Mouse (Mus musculus) intestine, embryonic 16.5 days (tissue): Measurements from ENCODE around the gene Calm5. TPM values are rescaled to one million over a fixed set of nuclear protein-coding genes. Genes with fewer than 3 reads are reported as not detected.

Experiments used
- ATAC-seq: fragments of 200-750 bp; cut with Nextera tagmentation; 2 replicates; pipeline ENCODE4 v1.8.0; 2017; ENCODE audit warnings: moderate TSS enrichment, moderate library complexity
- H3K27ac ChIP-seq: fragments of 300-500 bp; sonication (generic); 2 replicates; pipeline ENCODE4 v1.5.1; 2014; ENCODE audit warnings: mild to moderate bottlenecking, low read length
- H3K27me3 ChIP-seq: fragments of 300-500 bp; sonication (generic); replicated peaks from 2 replicates; pipeline ENCODE4 v1.6.1; 2014; ENCODE audit warnings: low read length, control low read depth, mixed read lengths; ENCODE audit not compliant: control insufficient read depth, insufficient read depth
- H3K36me3 ChIP-seq: fragments of 300-500 bp; sonication (generic); 2 replicates; pipeline ENCODE4 v1.6.1; 2014; ENCODE audit warnings: low read length, control low read depth; ENCODE audit not compliant: control insufficient read depth, insufficient read depth
- H3K4me1 ChIP-seq: fragments of 300-500 bp; sonication (generic); 2 replicates; pipeline ENCODE4 v1.6.1; 2014; ENCODE audit warnings: low read length, control low read depth, mixed read lengths; ENCODE audit not compliant: control insufficient read depth, insufficient read depth
- H3K4me2 ChIP-seq: fragments of 300-500 bp; sonication (generic); 2 replicates; pipeline ENCODE4 v1.6.1; 2014; ENCODE audit warnings: low read depth, low read length, control low read depth
- H3K4me3 ChIP-seq: fragments of 300-500 bp; sonication (generic); 2 replicates; pipeline ENCODE4 v1.5.1; 2014; ENCODE audit warnings: mild to moderate bottlenecking, low read length
- H3K9ac ChIP-seq: fragments of 300-500 bp; sonication (generic); 2 replicates; pipeline ENCODE4 v1.6.1; 2014; ENCODE audit warnings: low read depth, low read length
- H3K9me3 ChIP-seq: fragments of 300-500 bp; sonication (generic); 2 replicates; pipeline ENCODE4 v1.6.1; 2016; ENCODE audit warnings: low read length, control low read depth; ENCODE audit not compliant: control insufficient read depth
- WGBS: fragments of 180-500 bp; shearing (Covaris S2); extraction: QIAGEN DNeasy Blood & Tissue Kit; methylation state at CpG from one replicate; pipeline ENCODE4 v1.1.7; 2014; 5-methylcytosine and 5-hydroxymethylcytosine counted together
- polyA plus RNA-seq: library from polyadenylated mRNA; unstranded; fragments of >200 nt; fragmentation: Nextera tagmentation; extraction: Ambion mirVana; gene quantifications from 2 replicates; pipeline ENCODE4 v1.2.1, GENCODE M21; 2015

Gene Calm5
- polyA plus RNA-seq, 1 experiment from 2014 or later: not detected

GRCm38 (mm10) chr13:3877679-3878220, 23.8 kb downstream of the Calm5 start:
- no peak; the same call in 1 of the 2 replicates for ATAC-seq
- Histone ChIP-seq H3K9ac (no peak overlapping the region), H3K4me3 (no peak overlapping the region), H3K27me3 (no peaks in the 10 kb centered on the region), H3K27ac (no peak overlapping the region), H3K9me3 (no peaks in the 10 kb centered on the region), H3K4me1 (peaks cover 11% of the 10 kb centered on the region), H3K4me2 (no peak overlapping the region), H3K36me3 (peaks cover 5% of the 10 kb centered on the region; the same call in 1 of the 2 replicates)
- WGBS: 48% methylated on average over 4 of the region's 4 CpGs

GRCm38 (mm10) chr13:3886663-3887062, 32.7 kb downstream of the Calm5 start:
- no peaks in the 10 kb centered on the region for H3K9me3 ChIP-seq
- H3K27me3 ChIP-seq: no peaks in the 10 kb centered on the region
- H3K4me3 ChIP-seq: no peak overlapping the region
- no peak overlapping the region for H3K4me2 ChIP-seq
- H3K4me1 ChIP-seq: no peaks in the 10 kb centered on the region
- WGBS: 86% methylated on average over 7 of the region's 7 CpGs
- no peak overlapping the region for H3K9ac ChIP-seq
- H3K27ac ChIP-seq: no peak overlapping the region
- peaks cover 15% of the 10 kb centered on the region; the same call in 1 of the 2 replicates for H3K36me3 ChIP-seq
- ATAC-seq: no peak

GRCm38 (mm10) chr13:3889111-3889510, 35.1 kb downstream of the Calm5 start:
- Histone ChIP-seq H3K9ac (no peak overlapping the region), H3K4me3 (no peak overlapping the region), H3K4me2 (0 out of 2 replicates have a peak overlapping the region, but pooled peaks have one; percentile 20), H3K27me3 (no peaks in the 10 kb centered on the region), H3K9me3 (no peaks in the 10 kb centered on the region), H3K36me3 (0 out of 2 replicates have a peak, but pooled peaks cover 11% of the 10 kb centered on the region), H3K4me1 (no peaks in the 10 kb centered on the region), H3K27ac (no peak overlapping the region)
- ATAC-seq: no peak
- WGBS: 84% methylated on average over 3 of the region's 3 CpGs

GRCm38 (mm10) chr13:3890061-3890460, 36.1 kb downstream of the Calm5 start:
- Histone ChIP-seq H3K27me3 (no peaks in the 10 kb centered on the region), H3K36me3 (0 out of 2 replicates have a peak, but pooled peaks cover 7% of the 10 kb centered on the region), H3K27ac (peak overlapping the region; percentile 50), H3K4me1 (peaks cover 2% of the 10 kb centered on the region; the same call in 1 of the 2 replicates), H3K9me3 (no peaks in the 10 kb centered on the region), H3K4me3 (peak overlapping the region; percentile 35), H3K9ac (peak overlapping the region; percentile 46), H3K4me2 (peak overlapping the region; percentile 37)
- ATAC-seq: no peak
- 36% methylated on average over 8 of the region's 8 CpGs for WGBS

GRCm38 (mm10) chr13:3891479-3892087, 37.6 kb downstream of the Calm5 start:
- Histone ChIP-seq H3K27me3 (no peaks in the 10 kb centered on the region), H3K9ac (peak overlapping the region; percentile 65), H3K4me3 (peak overlapping the region; percentile 68), H3K4me1 (peaks cover 9% of the 10 kb centered on the region; the same call in 1 of the 2 replicates), H3K4me2 (peak overlapping the region; percentile 50), H3K9me3 (no peaks in the 10 kb centered on the region), H3K36me3 (0 out of 2 replicates have a peak, but pooled peaks cover 5% of the 10 kb centered on the region), H3K27ac (peak overlapping the region; percentile 61)
- ATAC-seq: peak; percentile 68
- WGBS: 30% methylated on average over 8 of the region's 8 CpGs

- H3K4me3 ChIP-seq: peak overlapping the region; percentile 68
- H3K4me1 ChIP-seq: peaks cover 9% of the 10 kb centered on the region; the same call in 1 of the 2 replicates
- no peaks in the 10 kb centered on the region for H3K27me3 ChIP-seq
- H3K27ac ChIP-seq: peak overlapping the region; percentile 61
- ATAC-seq: no peak
- H3K9ac ChIP-seq: peak overlapping the region; percentile 65
- peak overlapping the region; percentile 50 for H3K4me2 ChIP-seq
- no peaks in the 10 kb centered on the region for H3K9me3 ChIP-seq
- 11% methylated on average over 7 of the region's 7 CpGs for WGBS
- H3K36me3 ChIP-seq: no peaks in the 10 kb centered on the region
Observed at GRCm38 (mm10) chr13:3892601-3893000, 38.6 kb downstream of the Calm5 start.

- peak overlapping the region; percentile 91 for H3K27ac ChIP-seq
- under 1% methylated on average over 35 of the region's 35 CpGs for WGBS
- peak overlapping the region; percentile 68 for H3K4me3 ChIP-seq
- peak; percentile 93 for ATAC-seq
- peaks cover 9% of the 10 kb centered on the region; the same call in 1 of the 2 replicates for H3K4me1 ChIP-seq
- peak overlapping the region; percentile 82 for H3K9ac ChIP-seq
- peak overlapping the region; percentile 67 for H3K4me2 ChIP-seq
- no peaks in the 10 kb centered on the region for H3K27me3 ChIP-seq
- H3K9me3 ChIP-seq: no peaks in the 10 kb centered on the region
- H3K36me3 ChIP-seq: no peaks in the 10 kb centered on the region
Observed at GRCm38 (mm10) chr13:3893126-3893734, 39.3 kb downstream of the Calm5 start.

GRCm38 (mm10) chr13:3894549-3894948, 40.6 kb downstream of the Calm5 start:
- Histone ChIP-seq H3K9me3 (no peaks in the 10 kb centered on the region), H3K4me2 (no peak overlapping the region), H3K36me3 (no peaks in the 10 kb centered on the region), H3K27me3 (no peaks in the 10 kb centered on the region), H3K4me1 (peaks cover 9% of the 10 kb centered on the region; the same call in 1 of the 2 replicates), H3K27ac (peak overlapping the region; percentile 91), H3K4me3 (no peak overlapping the region), H3K9ac (peak overlapping the region; percentile 15; the same call in 1 of the 2 replicates)
- ATAC-seq: no peak
- 72% methylated on average over 8 of the region's 8 CpGs for WGBS

- Histone ChIP-seq H3K9me3 (no peaks in the 10 kb centered on the region), H3K9ac (peak overlapping the region; percentile 26; the same call in 1 of the 2 replicates), H3K4me1 (peaks cover 9% of the 10 kb centered on the region; the same call in 1 of the 2 replicates), H3K36me3 (no peaks in the 10 kb centered on the region), H3K27ac (peak overlapping the region; percentile 72), H3K4me2 (0 out of 2 replicates have a peak overlapping the region, but pooled peaks have one; percentile 15), H3K27me3 (no peaks in the 10 kb centered on the region), H3K4me3 (no peak overlapping the region)
- 62% methylated on average over 8 of the region's 8 CpGs for WGBS
- peak; percentile 8 for ATAC-seq
Observed at GRCm38 (mm10) chr13:3895397-3895980, 41.5 kb downstream of the Calm5 start.
